Mouse (Mus musculus) kidney, adult 2 months (tissue): ENCODE measurements around the gene Tmem178b.

Experiments
- CTCF ChIP-seq: fragments of 200-500 bp; conservative IDR thresholded peaks from 2 replicates; pipeline ENCODE4 v1.5.1; 2011; ENCODE audit warnings: low read depth, mild to moderate bottlenecking, control low read depth, low read length, moderate library complexity, mixed read lengths; ENCODE audit not compliant: insufficient read depth, insufficient read length
- POLR2A ChIP-seq: fragments of 200-500 bp; IDR thresholded peaks from one replicate; pipeline ENCODE4 v1.6.1; 2011; ENCODE audit warnings: low read depth, low read length, control low read depth

GRCm38 (mm10) chr6:40062190-40062501, 189.1 kb downstream of the Tmem178b start:
- TF ChIP-seq POLR2A (no peak), CTCF (no peak)
